Mouse (Mus musculus) ES-Bruce4 (cell line): ENCODE data around the gene Fkbp2. TPM values are rescaled to one million over a fixed set of nuclear protein-coding genes. Genes with fewer than 3 reads are reported as not detected.
A peak's percentile ranks its signal among the peaks of the same experiment; 100 is the strongest.

Experiments used
- H3K27ac ChIP-seq: 2 replicates; pipeline ENCODE4 v1.5.1; 2012; ENCODE audit warnings: low read length, inconsistent platforms; ENCODE audit not compliant: insufficient read depth
- H3K27me3 ChIP-seq: 2 replicates; pipeline ENCODE4 v1.6.1; 2012; ENCODE audit warnings: mild to moderate bottlenecking, low read length, inconsistent platforms; ENCODE audit not compliant: control insufficient read depth, poor library complexity, insufficient read depth, severe bottlenecking
- H3K36me3 ChIP-seq: 2 replicates; pipeline ENCODE4 v1.6.1; 2012; ENCODE audit warnings: inconsistent platforms, mild to moderate bottlenecking, low read length, moderate library complexity; ENCODE audit not compliant: control insufficient read depth, poor library complexity, insufficient read depth, severe bottlenecking
- H3K4me1 ChIP-seq: one replicate; pipeline ENCODE4 v1.8.1; 2011; ENCODE audit warnings: low read length; ENCODE audit not compliant: control insufficient read depth, insufficient read depth
- H3K4me3 ChIP-seq: 2 replicates; pipeline ENCODE4 v1.5.1; 2011; ENCODE audit warnings: low read depth, mild to moderate bottlenecking, low read length
- H3K9ac ChIP-seq: 2 replicates; pipeline ENCODE4 v1.6.1; 2012; ENCODE audit warnings: low read depth, mild to moderate bottlenecking, inconsistent platforms; ENCODE audit not compliant: poor library complexity, severe bottlenecking
- H3K9me3 ChIP-seq: replicated peaks from 2 replicates; pipeline ENCODE4 v1.6.1; 2012; ENCODE audit warnings: mild to moderate bottlenecking, low read length, inconsistent platforms; ENCODE audit not compliant: control insufficient read depth, poor library complexity, insufficient read depth, severe bottlenecking
- CTCF ChIP-seq: IDR thresholded peaks from one replicate; pipeline ENCODE4 v1.8.1; 2011; ENCODE audit warnings: low read depth, low read length
- EP300 ChIP-seq: IDR thresholded peaks from 2 replicates; pipeline ENCODE4 v1.6.1; 2011; ENCODE audit warnings: low read depth, low read length; ENCODE audit not compliant: insufficient read depth
- POLR2A ChIP-seq: IDR thresholded peaks from one replicate; pipeline ENCODE4 v1.8.1; 2011; ENCODE audit warnings: low read length; ENCODE audit not compliant: insufficient read depth
- polyA plus RNA-seq: library from polyadenylated mRNA; stranded (reverse); fragments of >200 nt; gene quantifications from 2 replicates; pipeline ENCODE4 v1.2.4, GENCODE M21; 2011; ENCODE audit warnings: low read depth; ENCODE audit not compliant: missing spikeins, insufficient read depth, insufficient read length

The Fkbp2 gene
- polyA plus RNA-seq, 1 experiment, result 40.4 TPM

DNA sequence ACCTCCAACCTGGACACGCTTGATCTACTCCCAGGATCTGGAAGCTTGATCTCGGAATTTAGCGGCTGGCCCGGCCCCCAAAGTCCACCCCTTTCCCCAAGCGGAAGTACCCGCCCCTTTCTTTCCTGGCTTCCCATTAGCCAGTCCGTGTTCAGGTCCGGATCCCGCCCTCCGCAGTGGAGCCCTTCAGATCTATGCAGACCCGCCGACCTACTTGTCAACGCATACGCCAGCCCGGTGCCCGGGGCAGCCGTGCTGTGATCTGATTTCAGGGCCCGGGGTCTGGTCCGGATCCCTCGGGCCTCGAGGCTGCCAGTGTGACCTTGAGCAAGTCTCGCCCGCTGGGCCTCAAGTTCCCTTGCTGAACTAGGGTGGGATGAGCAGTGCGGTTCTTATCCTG, 15.7 kb upstream of the Fkbp2 start, which contains the start of the genes Nudt22 and Trpt1:
TSS of gene Nudt22 (minus strand) at position 112 of the 400 bp plus-strand sequence.
TSS of gene Trpt1 (plus strand) at position 126 of the 400 bp plus-strand sequence.
- TF ChIP-seq POLR2A (peak; percentile 35), CTCF (no peak)
- peak within 1 kb of the TSS; percentile 72 for H3K9ac ChIP-seq
- H3K9me3 ChIP-seq, result no peaks in the 10 kb centered on the region; the same call in 1 of the 2 replicates
- no peaks in the 10 kb centered on the region for H3K36me3 ChIP-seq
- H3K4me1 ChIP-seq, result no peaks in the 10 kb centered on the region
- H3K4me3 ChIP-seq, result peak within 1 kb of the TSS; percentile 81
- no peaks in the 10 kb centered on the region for H3K27me3 ChIP-seq
- no peak within 1 kb of the TSS for H3K27ac ChIP-seq

DNA sequence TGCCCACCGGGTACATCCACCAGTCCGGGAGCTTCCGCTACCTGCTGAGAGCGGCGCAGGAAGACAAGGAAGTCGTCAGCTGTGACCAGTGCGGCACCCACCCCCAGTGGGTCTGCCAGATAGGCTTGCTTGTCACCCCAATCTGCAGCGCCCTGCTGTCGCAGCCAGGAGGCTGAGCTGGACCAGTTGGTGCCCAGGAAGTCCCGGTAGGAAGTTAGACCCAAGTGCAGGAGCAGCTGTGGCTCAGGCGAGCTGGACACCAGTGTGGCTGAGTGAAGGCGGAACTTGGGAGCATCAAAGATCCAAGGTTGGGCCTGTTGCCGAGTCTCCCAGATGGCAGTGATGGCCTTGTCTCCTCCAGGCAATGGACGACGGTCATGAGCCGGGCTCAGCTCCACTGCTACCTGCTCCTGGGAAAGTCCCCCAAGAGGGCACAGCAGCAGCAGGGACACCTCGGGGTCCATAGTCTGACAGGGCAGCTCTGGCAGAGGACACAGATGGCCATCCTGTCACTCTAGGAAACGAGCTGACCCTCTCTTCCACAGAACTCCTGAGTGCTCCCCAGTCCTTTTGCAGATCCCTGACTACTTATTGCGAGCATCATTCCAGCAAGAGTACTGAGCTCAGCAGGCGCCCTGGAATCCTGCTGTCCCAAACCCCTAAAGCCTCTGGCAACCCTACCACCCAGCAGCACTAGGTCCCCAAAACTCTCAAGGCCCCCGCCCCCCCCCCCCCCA, 15.1 kb upstream of the Fkbp2 start:
- peak overlapping the region; percentile 64 for H3K4me3 ChIP-seq
- H3K27me3 ChIP-seq, result no peaks in the 10 kb centered on the region
- H3K9me3 ChIP-seq, result no peaks in the 10 kb centered on the region; the same call in 1 of the 2 replicates
- H3K9ac ChIP-seq, result peak overlapping the region; percentile 72
- no peaks in the 10 kb centered on the region for H3K4me1 ChIP-seq
- TF ChIP-seq POLR2A, result no peak
- TF ChIP-seq CTCF, result no peak
- TF ChIP-seq EP300, result no peak
- no peak overlapping the region for H3K27ac ChIP-seq
- H3K36me3 ChIP-seq, result no peaks in the 10 kb centered on the region

DNA sequence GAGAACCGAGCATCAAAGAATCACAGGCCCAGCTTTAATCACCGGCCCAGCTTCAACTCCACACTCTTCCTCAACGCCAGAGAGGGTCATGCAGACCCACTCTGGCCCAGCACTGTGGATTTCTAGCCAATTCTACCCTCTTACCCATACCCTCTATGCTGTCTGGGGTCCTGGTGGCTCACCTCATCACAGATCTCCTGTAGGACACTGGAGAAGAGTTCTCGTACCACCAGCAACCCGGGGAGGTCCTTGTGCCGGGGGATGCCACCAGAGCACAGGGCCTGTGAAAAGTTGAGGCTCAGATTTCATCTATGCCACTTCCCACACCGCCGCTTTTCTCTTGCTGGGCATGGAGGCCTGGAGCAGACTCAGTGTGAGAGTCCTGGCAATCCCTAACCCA, 14.2 kb upstream of the Fkbp2 start:
- H3K27me3 ChIP-seq, result no peaks in the 10 kb centered on the region
- H3K27ac ChIP-seq, result no peak overlapping the region
- H3K9ac ChIP-seq, result no peak overlapping the region
- H3K4me3 ChIP-seq, result no peak overlapping the region
- H3K9me3 ChIP-seq, result no peaks in the 10 kb centered on the region; the same call in 1 of the 2 replicates
- H3K4me1 ChIP-seq, result no peaks in the 10 kb centered on the region
- no peaks in the 10 kb centered on the region for H3K36me3 ChIP-seq
- TF ChIP-seq EP300 (no peak), POLR2A (no peak), CTCF (no peak)

GRCm38 (mm10) chr19:6994002-6994401, 13.7 kb upstream of the Fkbp2 start:
- Histone ChIP-seq H3K27ac (no peak overlapping the region), H3K27me3 (no peaks in the 10 kb centered on the region), H3K4me3 (no peak overlapping the region), H3K9ac (no peak overlapping the region), H3K4me1 (no peaks in the 10 kb centered on the region), H3K9me3 (no peaks in the 10 kb centered on the region; the same call in 1 of the 2 replicates), H3K36me3 (no peaks in the 10 kb centered on the region)
- TF ChIP-seq POLR2A (no peak), EP300 (no peak), CTCF (no peak)

DNA sequence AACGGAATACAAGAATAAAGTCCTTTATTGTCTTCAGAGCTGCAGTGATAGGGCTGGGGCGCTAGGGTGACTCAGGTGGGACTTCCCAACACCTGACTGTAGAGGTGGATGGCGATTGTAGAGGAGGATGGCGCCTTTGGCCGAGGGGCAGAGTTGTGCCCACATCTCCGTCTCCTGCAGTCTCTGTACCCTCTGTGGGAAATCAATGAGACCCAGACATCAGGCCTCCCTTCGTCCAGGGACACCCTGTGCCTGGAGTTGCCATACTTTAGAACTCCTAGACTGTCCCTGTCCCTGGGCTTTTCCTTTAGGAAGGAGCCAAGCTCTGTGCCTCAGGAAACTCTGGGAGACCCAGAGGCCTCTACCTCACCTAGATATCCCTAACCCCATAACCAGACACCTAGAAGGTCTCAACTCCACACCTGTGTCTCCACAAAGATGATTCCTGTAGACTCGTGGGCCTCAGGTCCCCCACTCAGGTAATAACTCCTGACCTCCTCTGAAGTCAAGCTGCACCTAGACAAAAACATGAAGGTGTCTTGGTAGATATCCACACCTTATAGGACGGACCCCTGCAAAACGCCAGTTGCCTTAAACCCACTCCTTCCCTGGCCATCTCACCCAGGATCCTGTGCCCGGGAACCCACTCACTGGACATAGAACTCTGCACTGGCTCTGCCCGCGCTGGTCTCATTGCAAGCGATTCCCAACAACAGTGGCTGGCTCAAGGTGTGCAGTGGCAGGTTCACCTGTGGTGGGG, 12.9 kb upstream of the Fkbp2 start:
- TF ChIP-seq POLR2A (no peak), CTCF (no peak), EP300 (no peak)
- Histone ChIP-seq H3K27ac (peak overlapping the region; percentile 75), H3K9me3 (no peaks in the 10 kb centered on the region), H3K4me3 (peak overlapping the region; percentile 46), H3K36me3 (no peaks in the 10 kb centered on the region), H3K27me3 (no peaks in the 10 kb centered on the region), H3K4me1 (no peaks in the 10 kb centered on the region), H3K9ac (peak overlapping the region; percentile 34)
